Mouse (Mus musculus) thymus, adult 2 months (tissue): Measurements from ENCODE around the gene Hcrtr1. TPM values are rescaled to one million over a fixed set of nuclear protein-coding genes. Genes with fewer than 3 reads are reported as not detected.
A peak's percentile ranks its signal among the peaks of the same experiment; 100 is the strongest.

Source experiments
- DNase-seq: peaks from one replicate; pipeline ENCODE4 v3.0.0; 2021
- H3K27ac ChIP-seq: fragments of 200-500 bp; 2 replicates; pipeline ENCODE4 v1.5.1; 2012; ENCODE audit warnings: low read length, control low read depth; ENCODE audit not compliant: control insufficient read depth, insufficient read depth
- H3K27me3 ChIP-seq: fragments of 200-500 bp; 2 replicates; pipeline ENCODE4 v1.6.1; 2012; ENCODE audit warnings: mild to moderate bottlenecking, low read length, moderate library complexity, mixed read lengths; ENCODE audit not compliant: control insufficient read depth, insufficient read depth
- H3K36me3 ChIP-seq: fragments of 200-500 bp; 2 replicates; pipeline ENCODE4 v1.6.1; 2012; ENCODE audit warnings: mild to moderate bottlenecking, low read length, moderate library complexity; ENCODE audit not compliant: control insufficient read depth, insufficient read depth
- H3K4me1 ChIP-seq: fragments of 200-500 bp; replicated peaks from 2 replicates; pipeline ENCODE4 v1.6.1; 2012; ENCODE audit warnings: low read length; ENCODE audit not compliant: control insufficient read depth, insufficient read depth
- H3K4me3 ChIP-seq: fragments of 200-500 bp; 2 replicates; pipeline ENCODE4 v1.5.1; 2012; ENCODE audit warnings: mild to moderate bottlenecking, low read length, control low read depth, moderate library complexity; ENCODE audit not compliant: control insufficient read depth, insufficient read depth
- CTCF ChIP-seq: fragments of 200-500 bp; IDR thresholded peaks from 2 replicates; pipeline ENCODE4 v1.5.1; 2012; ENCODE audit warnings: mild to moderate bottlenecking, control low read depth, low read length, moderate library complexity, borderline replicate concordance; ENCODE audit not compliant: control insufficient read depth, poor library complexity, insufficient read depth; ENCODE audit errors: extremely low read depth
- POLR2A ChIP-seq: fragments of 200-500 bp; IDR thresholded peaks from 2 replicates; pipeline ENCODE4 v1.6.1; 2012; ENCODE audit warnings: mild to moderate bottlenecking, low read length, control low read depth, moderate library complexity; ENCODE audit not compliant: control insufficient read depth, poor library complexity, insufficient read depth; ENCODE audit errors: extremely low read depth
- WGBS: fragments of 180-500 bp; shearing (Covaris S2); methylation state at CpG from one replicate; pipeline ENCODE4 v1.1.7; 2018; 5-methylcytosine and 5-hydroxymethylcytosine counted together
- polyA plus RNA-seq: library from polyadenylated mRNA; depleted of rRNA; stranded (reverse); fragments of >200 nt; gene quantifications from 2 replicates; pipeline ENCODE4 v1.2.3, GENCODE M21; 2012

Gene Hcrtr1
- polyA plus RNA-seq, 1 experiment = 0.30 TPM

DNA sequence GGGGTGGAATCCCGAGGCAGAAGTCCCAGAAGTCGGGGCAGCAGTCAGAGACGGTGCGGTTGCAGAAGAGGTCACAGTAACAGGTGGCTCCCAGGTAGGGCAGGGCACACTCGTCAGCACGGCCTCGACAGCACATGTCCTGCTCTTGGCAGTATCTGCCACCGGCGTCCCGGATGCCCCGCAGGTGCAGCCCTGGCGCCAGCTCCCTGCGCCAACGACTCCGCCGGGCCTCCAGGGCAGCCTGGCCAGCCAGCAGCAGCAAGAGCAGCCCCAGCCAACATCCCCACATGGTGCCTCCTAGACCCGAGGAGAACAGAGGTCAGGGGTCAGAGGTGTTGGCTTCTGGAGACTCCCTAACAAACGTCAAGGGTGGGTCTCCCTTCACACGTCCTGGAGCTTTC, 34.8 kb upstream of the Hcrtr1 start:
- H3K27ac ChIP-seq = no peak overlapping the region
- H3K4me3 ChIP-seq = 0 out of 2 replicates have a peak overlapping the region, but pooled peaks have one; percentile 2
- DNase-seq = no peak
- WGBS = 64% methylated on average over 19 of the region's 19 CpGs
- H3K4me1 ChIP-seq = no peaks in the 10 kb centered on the region
- H3K27me3 ChIP-seq = no peaks in the 10 kb centered on the region; the same call in 1 of the 2 replicates
- TF ChIP-seq POLR2A (no peak), CTCF (no peak)
- no peaks in the 10 kb centered on the region for H3K36me3 ChIP-seq

- no peaks in the 10 kb centered on the region for H3K36me3 ChIP-seq
- TF ChIP-seq CTCF (no peak), POLR2A (no peak)
- DNase-seq = no peak
- H3K27ac ChIP-seq = no peak overlapping the region
- WGBS = 71% methylated on average over 11 of the region's 11 CpGs
- no peaks in the 10 kb centered on the region; the same call in 1 of the 2 replicates for H3K27me3 ChIP-seq
- H3K4me3 ChIP-seq = no peak overlapping the region
- H3K4me1 ChIP-seq = no peaks in the 10 kb centered on the region
These were observed 34.1 kb upstream of the Hcrtr1 start for GRCm38 (mm10) chr4:130173060-130173822.

DNA sequence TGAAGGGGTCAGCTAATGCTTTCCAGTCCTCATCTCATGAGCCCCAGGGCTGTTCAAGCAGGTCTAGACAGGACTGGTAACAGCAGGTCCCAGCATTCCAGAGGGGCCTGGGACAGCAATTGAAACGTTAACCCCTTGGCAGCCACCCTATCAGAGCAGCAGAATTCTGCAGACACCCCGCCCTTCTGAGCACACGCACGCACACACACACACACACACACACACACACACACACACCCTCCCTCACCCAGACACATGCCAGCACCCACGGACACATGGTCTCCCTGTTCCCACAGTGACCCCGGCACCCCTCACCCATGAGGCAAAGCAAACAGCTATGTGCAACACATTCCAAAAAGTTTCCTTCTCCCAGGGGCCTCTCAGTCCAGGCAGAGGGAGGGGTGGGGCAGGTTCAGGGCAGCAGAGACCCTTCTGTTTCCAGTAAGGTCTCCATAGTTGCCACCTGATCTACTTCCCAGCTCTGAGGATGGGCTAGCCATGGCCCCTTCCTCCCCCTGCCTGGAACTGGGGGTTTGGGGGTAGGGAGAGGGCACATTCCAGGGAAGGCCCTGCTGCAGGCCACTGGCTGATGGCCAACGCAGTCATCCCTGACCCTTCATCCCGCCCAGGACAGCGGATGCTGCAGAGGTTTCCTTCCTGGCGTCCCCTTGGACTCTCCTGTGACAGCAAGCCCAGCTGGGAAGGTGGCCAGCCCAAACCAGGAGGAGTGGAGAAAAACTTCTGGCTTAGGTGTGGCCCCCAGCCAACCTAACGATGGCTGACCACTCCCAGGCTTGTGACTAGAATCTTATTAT, 33.0 kb upstream of the Hcrtr1 start:
- no peak for DNase-seq
- Histone ChIP-seq H3K4me3 (no peak overlapping the region), H3K27me3 (no peaks in the 10 kb centered on the region; the same call in 1 of the 2 replicates), H3K4me1 (no peaks in the 10 kb centered on the region), H3K36me3 (no peaks in the 10 kb centered on the region), H3K27ac (no peak overlapping the region)
- no peak for TF ChIP-seq CTCF
- no peak for TF ChIP-seq POLR2A
- WGBS = 88% methylated on average over 11 of the region's 11 CpGs

- no peak for DNase-seq
- no peak for TF ChIP-seq CTCF
- no peak for TF ChIP-seq POLR2A
- 80% methylated on average over 4 of the region's 4 CpGs for WGBS
- Histone ChIP-seq H3K36me3 (no peaks in the 10 kb centered on the region), H3K27ac (no peak overlapping the region), H3K4me3 (no peak overlapping the region), H3K27me3 (no peaks in the 10 kb centered on the region; the same call in 1 of the 2 replicates), H3K4me1 (no peaks in the 10 kb centered on the region)
These were observed 31.2 kb upstream of the Hcrtr1 start for GRCm38 (mm10) chr4:130170362-130170761.

DNA sequence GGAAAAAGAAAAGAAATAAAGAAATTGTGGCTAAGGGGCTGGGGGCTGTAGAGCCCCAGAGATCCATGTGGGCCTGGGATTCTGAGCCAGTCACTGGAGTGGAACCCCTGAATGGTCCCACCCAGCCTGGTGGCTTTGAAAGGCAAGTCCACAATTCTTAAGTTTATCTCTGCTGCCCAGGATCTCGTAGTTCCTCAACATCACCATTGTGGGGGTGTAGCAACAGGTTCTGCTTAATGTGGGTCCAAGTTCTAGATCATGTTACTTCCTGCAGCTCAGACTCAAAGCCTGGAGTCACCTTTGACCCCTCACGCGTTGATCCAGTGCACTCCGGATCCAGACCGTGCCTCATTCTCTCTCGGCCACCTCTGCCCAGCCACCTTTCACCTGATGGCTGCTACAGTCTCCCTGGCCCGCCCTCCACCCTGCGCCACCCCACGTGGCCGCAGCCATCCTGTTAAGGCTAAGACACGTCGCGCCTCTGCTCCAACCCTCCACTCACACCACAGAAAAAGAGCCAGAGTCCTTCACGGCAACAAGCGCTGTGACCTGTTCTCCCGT, 30.3 kb upstream of the Hcrtr1 start:
- TF ChIP-seq CTCF (no peak), POLR2A (no peak)
- H3K27me3 ChIP-seq = no peaks in the 10 kb centered on the region; the same call in 1 of the 2 replicates
- H3K4me1 ChIP-seq = no peaks in the 10 kb centered on the region
- H3K27ac ChIP-seq = no peak overlapping the region
- 89% methylated on average over 16 of the region's 16 CpGs for WGBS
- H3K36me3 ChIP-seq = no peaks in the 10 kb centered on the region
- DNase-seq = no peak
- no peak overlapping the region for H3K4me3 ChIP-seq
